Mouse (Mus musculus) lung, postnatal 0 days (tissue): ENCODE measurements around the gene Slc18b1.

Source experiments
- CTCF ChIP-seq: IDR thresholded peaks from 2 replicates; pipeline ENCODE4 v1.5.1; 2016; ENCODE audit warnings: antibody characterized with exemption, mild to moderate bottlenecking
- EP300 ChIP-seq: IDR thresholded peaks from 2 replicates; pipeline ENCODE4 v1.6.1; 2016; ENCODE audit warnings: antibody characterized with exemption, mild to moderate bottlenecking, control low read depth

- TF ChIP-seq EP300 (no peak), CTCF (no peak)
Observed at GRCm38 (mm10) chr10:23804665-23805064, 7.9 kb downstream of the Slc18b1 start.
